Mouse (Mus musculus) c-Kit-negative CD71-positive TER-119-positive erythroid progenitor cells, embryonic 14.5 days (primary cell): ENCODE data around the gene Efna3.
A peak's percentile ranks its signal among the peaks of the same experiment; 100 is the strongest.

Experiments
- DNase-seq: peaks from one replicate; pipeline ENCODE4 v3.0.0-alpha.2; 2013; ENCODE audit warnings: low read depth, low spot score

Gene Efna3

GRCm38 (mm10) chr3:89315930-89316831 lies 6.6 kb downstream of the Efna3 start:
- no peak for DNase-seq

GRCm38 (mm10) chr3:89315195-89315929 lies 7.4 kb downstream of the Efna3 start:
- peak; percentile 28 for DNase-seq

- no peak for DNase-seq
These were observed 8.0 kb downstream of the Efna3 start for GRCm38 (mm10) chr3:89314791-89315190.

GRCm38 (mm10) chr3:89314340-89314739 lies 8.4 kb downstream of the Efna3 start:
- no peak for DNase-seq

GRCm38 (mm10) chr3:89308089-89308488 lies 14.7 kb downstream of the Efna3 start:
- DNase-seq = no peak

- no peak for DNase-seq
These were observed 17.0 kb downstream of the Efna3 start for GRCm38 (mm10) chr3:89305551-89306325.

- no peak for DNase-seq
These were observed 17.7 kb downstream of the Efna3 start for GRCm38 (mm10) chr3:89305105-89305504.

GRCm38 (mm10) chr3:89304440-89304839 lies 18.3 kb downstream of the Efna3 start:
- no peak for DNase-seq

GRCm38 (mm10) chr3:89300514-89300913 lies 22.3 kb downstream of the Efna3 start:
- no peak for DNase-seq

GRCm38 (mm10) chr3:89300071-89300470 lies 22.7 kb downstream of the Efna3 start:
- no peak for DNase-seq

- DNase-seq = no peak
These were observed 23.3 kb downstream of the Efna3 start for GRCm38 (mm10) chr3:89299499-89299898.

DNA sequence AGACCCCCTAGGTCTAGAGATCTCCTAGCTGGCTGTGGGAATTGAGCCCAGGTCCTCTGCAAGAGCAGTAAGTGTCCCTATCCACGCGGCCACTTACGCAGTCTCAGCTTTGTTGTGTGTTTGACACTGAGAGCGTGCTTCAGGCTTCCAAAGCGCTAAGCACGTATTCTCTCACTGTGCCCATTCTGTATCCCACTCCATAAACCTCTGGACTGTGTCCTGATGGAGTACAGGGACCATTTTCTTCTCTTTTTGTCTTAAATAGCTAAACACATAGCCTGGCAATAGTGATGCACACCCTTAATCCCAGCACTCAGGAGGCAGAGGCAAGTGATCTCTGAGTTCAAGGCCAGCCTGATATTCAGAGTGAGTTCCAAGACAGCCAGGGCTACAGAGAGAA lies 23.9 kb downstream of the Efna3 start:
- DNase-seq = no peak

- DNase-seq = no peak
These were observed 25.9 kb downstream of the Efna3 start for GRCm38 (mm10) chr3:89296761-89297396.

GRCm38 (mm10) chr3:89295685-89296230 lies 27.0 kb downstream of the Efna3 start:
- DNase-seq = no peak

DNA sequence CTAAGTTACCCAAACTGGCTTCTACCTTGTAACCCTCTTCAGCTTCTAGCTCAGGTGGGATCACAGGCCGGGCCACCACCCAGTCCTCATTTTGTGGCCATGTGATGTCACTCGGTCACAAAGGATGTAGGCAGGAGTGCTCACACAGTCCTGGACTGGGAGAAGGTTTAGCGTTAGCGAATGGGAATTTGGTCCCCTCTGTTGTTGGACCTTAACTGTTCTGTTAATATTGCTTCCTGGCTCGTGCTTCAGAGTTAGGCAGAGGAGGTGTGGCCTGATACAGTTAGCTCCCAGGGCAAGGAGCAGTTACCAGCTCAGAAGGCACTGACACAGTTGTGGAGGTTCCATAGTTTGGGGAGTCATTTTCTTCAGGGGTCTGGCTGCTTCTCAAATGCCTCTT lies 28.6 kb downstream of the Efna3 start:
- no peak for DNase-seq

- DNase-seq = no peak
These were observed 29.4 kb downstream of the Efna3 start for GRCm38 (mm10) chr3:89293247-89293918.

DNA sequence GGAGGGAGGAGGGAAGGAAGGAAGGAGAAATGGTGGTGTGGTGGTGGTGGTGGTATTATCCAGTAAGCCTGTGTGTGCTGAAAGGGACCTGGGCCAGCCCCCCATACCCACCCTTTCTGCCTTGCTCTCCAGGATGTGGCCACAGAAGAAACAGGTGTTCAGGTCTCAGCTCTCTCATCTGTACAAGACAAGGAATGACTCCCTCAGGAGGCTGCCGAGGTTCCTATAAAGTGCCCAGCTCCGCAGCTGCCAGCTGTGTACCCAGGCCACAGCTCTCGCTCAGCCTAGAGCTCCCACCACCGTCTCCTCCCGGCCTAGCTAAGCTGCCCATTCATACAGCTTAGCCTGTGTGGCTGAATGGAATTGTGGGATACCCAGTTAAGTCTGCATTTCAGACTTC lies 30.5 kb downstream of the Efna3 start:
- no peak for DNase-seq

GRCm38 (mm10) chr3:89291874-89292273 lies 30.9 kb downstream of the Efna3 start:
- DNase-seq = no peak

GRCm38 (mm10) chr3:89288503-89288928 lies 34.2 kb downstream of the Efna3 start:
- DNase-seq = no peak

DNA sequence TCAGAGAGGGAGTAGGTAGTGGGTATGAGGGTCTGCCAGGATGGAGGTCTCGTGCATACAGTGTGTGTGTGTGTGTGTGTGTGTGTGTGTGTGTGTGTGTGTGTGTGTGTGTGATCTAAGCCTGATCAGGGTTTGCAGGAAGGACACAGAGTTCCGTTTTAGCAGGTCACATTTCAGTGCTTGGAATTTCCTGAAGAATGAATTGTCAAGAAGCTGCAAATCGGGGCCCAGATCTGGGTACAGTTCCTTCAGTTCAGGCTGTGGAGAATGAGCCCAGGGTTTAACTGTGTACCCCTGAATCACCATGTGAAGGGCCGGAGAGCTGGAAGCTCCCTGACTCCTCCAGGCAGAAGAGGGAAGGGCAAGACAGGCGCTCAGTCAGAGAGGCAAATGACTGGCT lies 35.5 kb downstream of the Efna3 start:
- no peak for DNase-seq

- no peak for DNase-seq
These were observed 37.2 kb downstream of the Efna3 start for GRCm38 (mm10) chr3:89285526-89285925.
